Mouse (Mus musculus): Measurements from ENCODE around the gene Alg9. TPM values are rescaled to one million over a fixed set of nuclear protein-coding genes. Genes with fewer than 3 reads are reported as not detected.

Alg9 gene
- 34.9 and 35.6 TPM in 2 replicates for polyA plus RNA-seq (2015; fragmentation: Nextera tagmentation; extraction: Ambion mirVana)

DNA sequence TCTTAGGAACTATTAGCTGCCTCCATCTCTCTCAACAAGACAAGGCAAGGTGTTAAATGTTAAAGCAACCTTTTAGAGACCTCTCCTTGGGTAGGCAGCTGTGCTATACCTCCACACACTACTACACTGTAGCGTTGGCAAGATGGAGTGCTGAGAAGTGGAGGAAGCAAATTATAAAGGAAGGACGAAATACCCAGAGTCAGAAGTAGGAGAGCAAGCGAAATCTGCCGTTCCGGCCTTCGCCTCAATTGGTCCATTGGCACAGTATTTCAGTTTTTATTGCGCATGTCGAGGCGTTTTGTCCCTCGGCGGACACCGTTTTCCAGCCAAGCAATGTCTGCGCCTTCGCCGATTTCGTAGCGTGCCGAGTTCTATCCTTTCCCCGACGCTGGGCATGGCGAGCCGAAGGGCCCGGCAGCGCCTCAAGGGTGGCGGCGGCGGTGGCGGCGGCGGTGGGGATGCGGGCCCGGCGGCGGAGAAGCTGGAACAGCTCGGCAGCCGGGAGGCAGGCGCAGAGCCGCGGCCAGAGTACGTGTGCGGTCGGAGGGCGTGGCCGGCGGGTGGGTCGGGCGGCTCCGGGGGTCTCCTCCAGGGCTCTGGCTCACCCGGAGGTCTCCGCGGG, at the start of gene Alg9, which contains the start of gene 1110032A03Rik:
Gene Alg9, plus strand, starts transcription at position 29 of the 622 bp plus-strand sequence.
Gene 1110032A03Rik, minus strand, starts transcription at position 530 of the 622 bp plus-strand sequence.
- Histone ChIP-seq H3K36me3 (peaks cover 24% of the 10 kb centered on the region), H3K9me3 (no peaks in the 10 kb centered on the region), H3K9ac (peak within 1 kb of the TSS; percentile 94), H3K4me1 (peaks cover 7% of the 10 kb centered on the region), H3K4me3 (peak within 1 kb of the TSS; percentile 91), H3K27ac (peak within 1 kb of the TSS; percentile 90), H3K27me3 (no peaks in the 10 kb centered on the region), H3K4me2 (peak within 1 kb of the TSS; percentile 76)
- WGBS = under 1% methylated on average over 51 of the region's 51 CpGs
- peak; percentile 72 for ATAC-seq (ENCODE audit: insufficient number of reproducible peaks, low FRiP score, low TSS enrichment, low read depth)

DNA sequence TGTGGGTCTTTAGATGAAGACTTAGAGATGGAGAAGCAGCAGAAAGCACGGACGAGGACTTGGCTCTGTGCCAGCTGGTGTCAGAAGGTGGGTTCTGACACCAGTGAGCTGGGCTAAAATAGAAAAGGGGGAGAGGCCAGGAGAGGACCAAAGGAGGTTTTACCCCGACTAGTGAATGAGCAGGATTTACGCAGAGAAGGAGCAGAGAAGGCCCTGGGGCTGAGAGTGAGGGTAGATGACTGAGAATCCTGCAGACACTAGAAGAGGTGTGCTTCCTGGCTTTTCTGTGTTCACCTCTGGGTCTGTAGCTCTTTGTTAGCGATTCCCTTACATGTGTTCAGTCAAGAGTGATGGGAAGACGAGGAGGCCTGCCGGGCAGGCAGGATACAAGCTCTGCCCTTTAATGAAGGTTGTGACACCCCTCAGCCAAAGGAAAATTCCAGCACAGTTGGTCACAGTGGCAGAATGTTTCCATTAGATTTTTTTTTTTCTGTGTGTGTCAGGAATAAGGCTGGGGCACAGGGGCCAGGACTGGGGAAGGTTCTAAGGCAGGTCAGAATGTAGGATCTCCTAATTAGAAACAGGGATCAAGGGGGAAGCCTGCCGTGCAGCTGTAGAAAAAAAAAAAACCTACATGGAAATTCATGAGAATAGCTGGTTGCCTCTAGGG, 48.8 kb upstream of the Alg9 start:
- peak overlapping the region; percentile 85 for H3K27ac ChIP-seq
- no peak overlapping the region for H3K9ac ChIP-seq
- 22% methylated on average over 8 of the region's 8 CpGs for WGBS
- no peaks in the 10 kb centered on the region for H3K9me3 ChIP-seq
- no peaks in the 10 kb centered on the region for H3K36me3 ChIP-seq
- no peaks in the 10 kb centered on the region for H3K27me3 ChIP-seq
- peak overlapping the region; percentile 84 for H3K4me2 ChIP-seq
- ATAC-seq (ENCODE audit: insufficient number of reproducible peaks, low FRiP score, low TSS enrichment, low read depth) = no peak
- peaks cover 55% of the 10 kb centered on the region for H3K4me1 ChIP-seq
- H3K4me3 ChIP-seq = peak overlapping the region; percentile 67; the same call in 1 of the 2 replicates

DNA sequence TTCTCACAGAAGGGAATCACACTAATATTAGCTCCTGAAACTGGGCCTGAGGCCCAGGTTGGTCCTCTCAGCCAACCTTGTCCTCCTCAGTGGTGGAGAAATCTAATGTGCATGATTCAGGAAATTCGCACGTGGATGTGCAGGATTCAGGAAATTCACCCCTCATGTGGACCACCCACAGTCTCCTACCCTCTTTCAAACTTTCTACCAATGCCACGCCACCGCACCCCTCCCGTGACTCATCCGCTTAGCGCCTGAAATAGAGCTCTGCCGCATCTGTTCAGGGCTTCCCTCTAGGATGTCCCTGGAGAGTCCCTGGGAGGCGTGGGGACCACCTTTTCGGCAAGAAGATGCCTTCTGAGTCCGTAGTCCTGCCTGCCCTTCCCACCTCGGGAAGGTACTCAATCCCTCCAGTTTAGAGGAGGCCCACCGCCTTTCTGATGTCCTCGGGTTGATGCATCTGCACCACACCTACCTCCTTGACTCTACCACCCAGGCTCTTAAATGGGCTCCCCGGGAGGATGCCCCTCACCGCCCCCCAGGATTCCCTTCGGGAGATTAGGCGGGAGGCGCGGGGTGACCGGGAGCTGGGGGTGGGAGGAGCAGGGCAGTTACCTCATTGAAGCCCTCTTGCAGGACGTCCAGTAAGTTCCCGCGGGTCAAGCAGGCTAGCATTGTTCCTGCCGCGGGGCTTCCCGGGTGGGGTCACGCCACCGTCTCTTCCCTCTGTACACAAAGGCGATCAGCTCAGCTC, 47.5 kb upstream of the Alg9 start:
- 0 out of 2 replicates have a peak, but pooled peaks have one; percentile 11 for ATAC-seq (ENCODE audit: insufficient number of reproducible peaks, low FRiP score, low TSS enrichment, low read depth)
- H3K27me3 ChIP-seq = no peaks in the 10 kb centered on the region
- H3K4me1 ChIP-seq = peaks cover 47% of the 10 kb centered on the region
- no peaks in the 10 kb centered on the region for H3K9me3 ChIP-seq
- WGBS = 2% methylated on average over 30 of the region's 30 CpGs
- peak overlapping the region; percentile 84 for H3K4me2 ChIP-seq
- peak overlapping the region; percentile 55 for H3K9ac ChIP-seq
- peak overlapping the region; percentile 67 for H3K4me3 ChIP-seq
- H3K36me3 ChIP-seq = no peaks in the 10 kb centered on the region
- peak overlapping the region; percentile 85 for H3K27ac ChIP-seq

DNA sequence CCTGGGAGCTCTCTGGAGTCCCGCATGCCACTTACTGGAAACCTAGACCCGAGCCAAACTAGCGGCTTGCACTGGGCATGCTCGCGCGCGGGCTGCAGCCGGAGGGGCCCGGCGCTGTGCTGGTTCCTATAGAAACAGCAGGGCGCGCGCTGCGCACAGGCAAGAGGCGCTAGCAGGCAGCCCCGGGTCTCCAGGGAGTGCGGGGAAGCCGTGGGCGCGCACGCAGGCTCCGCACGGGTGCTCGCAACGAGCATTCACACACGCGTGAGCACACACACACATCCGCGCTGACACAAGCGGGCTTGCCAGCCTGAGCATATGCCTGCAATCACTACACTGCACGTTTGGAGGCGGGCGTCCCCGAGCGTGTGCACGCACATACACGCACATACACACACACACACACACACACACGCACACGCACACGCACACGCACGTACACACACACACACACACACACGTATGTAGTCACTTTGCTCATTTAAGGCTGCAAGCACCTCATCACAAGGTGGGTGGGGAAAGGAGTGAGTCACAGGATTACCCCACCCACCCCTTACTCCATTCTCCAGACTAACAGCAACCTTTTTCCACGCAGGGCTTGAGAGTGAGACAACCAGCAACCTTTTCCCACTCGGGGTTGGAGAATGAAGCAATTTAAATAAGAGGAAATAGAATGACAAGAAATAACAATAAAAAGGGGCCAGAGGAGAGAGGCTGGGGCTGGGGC, 46.7 kb upstream of the Alg9 start:
- H3K27ac ChIP-seq = peak overlapping the region; percentile 85
- 0% methylated on average over 45 of the region's 45 CpGs for WGBS
- peak; percentile 88 for ATAC-seq (ENCODE audit: insufficient number of reproducible peaks, low FRiP score, low TSS enrichment, low read depth)

DNA sequence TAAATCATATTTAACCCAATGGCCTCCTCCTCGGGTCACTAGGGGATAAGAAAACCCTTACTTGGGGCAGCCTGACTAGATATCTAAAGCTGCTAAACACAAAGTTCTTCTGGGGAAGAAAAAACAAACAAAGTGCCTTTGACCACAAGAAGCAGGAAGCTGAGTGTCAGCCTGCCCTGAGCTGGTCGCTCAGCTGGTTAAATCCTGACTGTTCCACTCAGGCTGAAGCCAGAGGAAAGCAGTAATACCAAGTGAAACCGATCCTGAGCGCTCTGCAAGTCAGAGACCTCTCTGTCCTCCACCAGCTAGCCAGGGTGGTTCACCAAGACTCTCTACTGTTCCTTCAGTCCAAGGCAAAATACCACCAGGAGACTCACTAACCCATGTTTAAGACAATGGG, 45.2 kb upstream of the Alg9 start:
- 48% methylated on average over 4 of the region's 4 CpGs for WGBS
- Histone ChIP-seq H3K4me1 (peaks cover 29% of the 10 kb centered on the region), H3K9me3 (no peaks in the 10 kb centered on the region), H3K36me3 (no peaks in the 10 kb centered on the region), H3K27me3 (no peaks in the 10 kb centered on the region), H3K27ac (no peak overlapping the region), H3K4me3 (no peak overlapping the region), H3K4me2 (no peak overlapping the region), H3K9ac (no peak overlapping the region)
- no peak for ATAC-seq (ENCODE audit: insufficient number of reproducible peaks, low FRiP score, low TSS enrichment, low read depth)

More for the DNA sequence above, 46.7 kb upstream of the Alg9 start:
- Histone ChIP-seq H3K4me3 (peak overlapping the region; percentile 67), H3K9ac (peak overlapping the region; percentile 55), H3K4me2 (peak overlapping the region; percentile 84), H3K9me3 (no peaks in the 10 kb centered on the region), H3K27me3 (no peaks in the 10 kb centered on the region), H3K4me1 (peaks cover 39% of the 10 kb centered on the region), H3K36me3 (no peaks in the 10 kb centered on the region)

DNA sequence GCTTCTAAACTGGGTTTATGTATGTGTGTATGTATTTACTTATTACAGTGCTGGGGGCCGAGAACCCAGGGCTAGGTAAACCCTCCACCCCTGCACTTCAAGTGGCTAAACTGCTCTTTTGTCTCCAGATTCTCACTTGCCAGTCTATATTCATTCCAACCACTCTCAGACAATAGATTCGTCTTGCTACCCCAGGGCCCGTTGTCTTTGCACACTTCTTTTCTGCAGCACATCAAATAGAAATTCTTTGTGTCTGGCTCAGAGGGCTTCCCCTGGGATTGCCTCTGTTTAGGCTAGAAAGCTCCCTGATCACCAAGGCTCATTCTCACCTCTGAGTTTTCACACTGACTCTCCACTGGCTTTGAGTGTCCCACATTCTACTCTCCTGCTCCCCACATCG, 42.3 kb upstream of the Alg9 start:
- H3K27ac ChIP-seq = no peak overlapping the region
- no peaks in the 10 kb centered on the region for H3K36me3 ChIP-seq
- WGBS = 34% methylated on average over 4 of the region's 4 CpGs
- no peak for ATAC-seq (ENCODE audit: insufficient number of reproducible peaks, low FRiP score, low TSS enrichment, low read depth)
- H3K9ac ChIP-seq = no peak overlapping the region
- H3K4me1 ChIP-seq = peaks cover 7% of the 10 kb centered on the region
- no peaks in the 10 kb centered on the region for H3K27me3 ChIP-seq
- H3K4me3 ChIP-seq = no peak overlapping the region
- H3K4me2 ChIP-seq = no peak overlapping the region
- no peaks in the 10 kb centered on the region for H3K9me3 ChIP-seq

DNA sequence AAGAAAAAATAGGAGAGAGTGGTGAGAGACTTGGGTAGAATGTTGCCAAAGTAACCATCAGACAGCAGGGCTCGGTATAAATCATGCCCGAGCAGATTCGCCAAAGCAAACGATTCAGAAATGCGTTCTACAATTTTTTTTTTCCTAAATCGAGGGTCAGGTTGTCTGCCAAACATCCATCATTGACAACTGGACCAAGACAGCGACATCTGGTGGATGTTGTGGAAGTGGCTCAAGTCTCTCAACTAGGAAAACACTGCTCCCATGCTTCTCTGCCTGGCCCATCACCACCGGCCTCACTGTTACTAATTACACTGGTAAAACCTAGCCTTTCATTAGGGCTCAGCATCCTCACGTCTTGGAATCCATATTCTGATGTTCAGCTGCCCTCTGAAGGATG, 39.8 kb upstream of the Alg9 start:
- Histone ChIP-seq H3K4me2 (peak overlapping the region; percentile 12; the same call in 1 of the 2 replicates), H3K27ac (no peak overlapping the region)

DNA sequence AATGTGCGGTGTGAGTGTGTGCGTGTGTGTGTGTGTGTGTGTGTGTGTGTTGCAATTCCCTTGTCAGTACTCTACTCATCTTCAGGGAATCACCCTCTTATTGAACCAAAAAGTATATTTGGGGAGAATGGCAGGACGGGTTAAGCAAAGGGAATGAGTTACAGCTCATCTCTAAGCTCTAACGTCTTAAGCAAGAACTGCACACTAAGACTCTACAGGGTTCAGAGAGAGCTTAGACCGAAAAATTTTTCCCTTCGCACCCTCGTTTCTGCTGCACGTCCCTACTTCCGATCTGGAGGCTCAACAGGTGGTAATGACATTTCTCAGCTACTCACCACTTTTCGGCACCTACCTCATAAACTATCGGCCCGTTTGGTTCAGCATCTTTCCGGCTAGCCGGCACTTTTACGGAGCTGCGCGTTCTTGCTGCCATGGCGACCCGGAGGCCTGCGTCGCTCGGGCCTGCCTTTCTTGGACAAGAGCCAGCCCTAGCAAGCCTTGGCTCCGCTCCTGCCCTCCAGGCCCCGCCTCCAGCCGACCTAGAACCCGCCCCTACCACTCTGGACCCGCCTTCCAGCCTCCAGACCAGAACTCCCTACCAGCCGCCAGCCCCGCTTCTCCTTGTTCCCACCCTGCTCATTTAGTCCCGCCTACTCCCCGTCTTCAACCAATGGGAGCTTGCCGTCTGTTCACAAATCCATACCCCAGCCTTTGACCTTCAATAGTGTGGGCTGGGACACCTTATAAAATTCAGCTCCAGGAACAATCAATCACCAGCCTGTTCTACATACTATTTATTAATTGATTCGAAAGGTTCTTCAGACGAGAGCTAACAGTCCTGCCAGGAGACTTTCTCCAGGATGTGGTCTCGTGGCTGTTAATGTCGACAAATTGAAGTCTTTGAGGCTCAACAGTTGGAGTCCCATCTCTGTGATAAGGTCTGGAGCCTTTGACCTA, 35.6 kb upstream of the Alg9 start, which contains the start of gene Dixdc1:
Gene Dixdc1, minus strand, starts transcription at position 604 of the 957 bp plus-strand sequence.
- no peak within 1 kb of the TSS for H3K9ac ChIP-seq
- H3K4me3 ChIP-seq = peak within 1 kb of the TSS; percentile 38
- H3K9me3 ChIP-seq = no peaks in the 10 kb centered on the region
- H3K4me1 ChIP-seq = peaks cover 4% of the 10 kb centered on the region; the same call in 1 of the 2 replicates
- WGBS = 12% methylated on average over 36 of the region's 36 CpGs
- peak within 1 kb of the TSS; percentile 30; the same call in 1 of the 2 replicates for H3K27ac ChIP-seq
- peak; percentile 96 for ATAC-seq (ENCODE audit: insufficient number of reproducible peaks, low FRiP score, low TSS enrichment, low read depth)
- no peaks in the 10 kb centered on the region for H3K36me3 ChIP-seq
- H3K4me2 ChIP-seq = peak within 1 kb of the TSS; percentile 54
- no peaks in the 10 kb centered on the region for H3K27me3 ChIP-seq

More for the DNA sequence above, 39.8 kb upstream of the Alg9 start:
- H3K27me3 ChIP-seq = no peaks in the 10 kb centered on the region
- H3K9ac ChIP-seq = no peak overlapping the region
- no peak for ATAC-seq (ENCODE audit: insufficient number of reproducible peaks, low FRiP score, low TSS enrichment, low read depth)
- peaks cover 4% of the 10 kb centered on the region; the same call in 1 of the 2 replicates for H3K4me1 ChIP-seq
- no peaks in the 10 kb centered on the region for H3K9me3 ChIP-seq
- WGBS = 3% methylated on average over 9 of the region's 9 CpGs
- no peaks in the 10 kb centered on the region for H3K36me3 ChIP-seq
- H3K4me3 ChIP-seq = no peak overlapping the region

DNA sequence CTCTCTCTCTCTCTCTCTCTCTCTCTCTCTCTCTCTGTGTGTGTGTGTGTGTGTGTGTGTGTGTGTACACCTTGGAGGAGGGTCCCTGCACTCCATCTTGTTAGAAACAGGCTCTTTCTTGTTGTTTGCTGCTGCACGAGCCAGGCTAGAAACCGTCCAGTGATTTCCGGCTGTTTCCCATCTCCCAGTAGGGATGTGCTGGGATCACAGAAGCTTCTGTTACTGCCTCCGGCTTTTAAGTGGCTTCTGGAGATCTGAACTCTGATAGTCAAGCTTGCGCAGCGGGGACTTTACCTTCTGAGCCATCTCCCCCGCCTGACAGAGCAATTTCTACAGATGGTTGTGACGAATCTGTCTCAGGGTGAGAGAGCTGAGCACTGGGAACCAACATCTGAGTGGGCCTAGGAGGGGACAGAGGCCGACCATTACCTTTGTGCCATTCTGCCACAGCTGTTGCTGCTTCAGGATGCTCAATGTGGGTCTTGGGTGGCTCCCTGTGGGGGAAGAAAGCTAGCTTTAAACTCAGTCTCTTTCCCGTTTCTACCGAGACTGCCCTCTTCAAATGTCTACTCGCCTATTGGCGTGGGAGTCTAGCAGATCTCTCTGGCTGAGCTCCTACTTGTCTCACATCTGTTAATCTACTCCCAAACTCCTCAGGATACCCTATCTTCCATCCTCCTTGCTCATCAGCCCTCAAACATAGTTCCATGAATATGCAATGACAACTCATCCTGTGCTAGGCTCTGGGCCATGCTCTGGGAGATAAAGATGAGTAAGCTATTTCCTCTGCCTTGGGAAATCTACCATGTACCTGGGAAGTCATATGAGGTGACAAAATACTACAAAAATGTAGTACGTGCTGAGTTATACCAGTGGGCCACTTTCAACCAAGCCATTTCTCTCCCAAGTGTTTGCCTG, 33.7 kb upstream of the Alg9 start:
- Histone ChIP-seq H3K9me3 (no peaks in the 10 kb centered on the region), H3K4me3 (no peak overlapping the region), H3K27me3 (no peaks in the 10 kb centered on the region), H3K4me2 (no peak overlapping the region), H3K9ac (no peak overlapping the region), H3K36me3 (no peaks in the 10 kb centered on the region), H3K27ac (no peak overlapping the region), H3K4me1 (peaks cover 7% of the 10 kb centered on the region; the same call in 1 of the 2 replicates)
- ATAC-seq (ENCODE audit: insufficient number of reproducible peaks, low FRiP score, low TSS enrichment, low read depth) = no peak
- WGBS = 83% methylated on average over 14 of the region's 14 CpGs

DNA sequence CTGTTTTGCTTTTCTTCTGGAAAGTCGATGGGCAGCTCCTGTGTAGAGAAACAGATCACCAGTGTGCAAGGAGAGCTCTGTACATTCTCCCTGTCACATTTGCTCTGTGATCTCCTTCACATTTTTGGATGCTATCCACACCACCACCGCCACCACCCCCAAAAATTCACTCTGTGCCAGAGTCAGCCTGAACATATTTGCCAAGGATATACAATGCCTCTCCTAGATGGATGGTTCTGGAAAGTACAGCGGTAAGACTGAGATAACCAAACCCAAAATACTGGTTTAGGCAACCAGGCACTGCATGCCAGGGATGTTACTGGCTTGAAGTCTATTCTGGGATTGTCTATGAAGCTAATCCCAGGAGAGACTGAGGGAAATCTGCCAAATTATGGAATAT, 32.6 kb upstream of the Alg9 start:
- H3K4me1 ChIP-seq = peaks cover 14% of the 10 kb centered on the region; the same call in 1 of the 2 replicates
- no peaks in the 10 kb centered on the region for H3K27me3 ChIP-seq
- no peak overlapping the region for H3K27ac ChIP-seq
- H3K9me3 ChIP-seq = no peaks in the 10 kb centered on the region
- no peak for ATAC-seq (ENCODE audit: insufficient number of reproducible peaks, low FRiP score, low TSS enrichment, low read depth)
- no peak overlapping the region for H3K4me2 ChIP-seq
- no peak overlapping the region for H3K9ac ChIP-seq
- H3K4me3 ChIP-seq = no peak overlapping the region
- H3K36me3 ChIP-seq = no peaks in the 10 kb centered on the region
- 85% methylated on average over 3 of the region's 3 CpGs for WGBS

Measured in limb, embryonic 15.5 days (tissue).